Mouse (Mus musculus) small intestine, adult 2 months (tissue): ENCODE measurements around the gene Plgrkt. TPM values are rescaled to one million over a fixed set of nuclear protein-coding genes. Genes with fewer than 3 reads are reported as not detected.

Experiments
- H3K27ac ChIP-seq: fragments of 200-500 bp; 2 replicates; pipeline ENCODE4 v1.5.1; 2012; ENCODE audit warnings: low read depth, low read length, control low read depth, inconsistent platforms; ENCODE audit not compliant: insufficient read depth
- H3K27me3 ChIP-seq: fragments of 200-500 bp; 2 replicates; pipeline ENCODE4 v1.6.1; 2012; ENCODE audit warnings: mild to moderate bottlenecking, moderate library complexity, low read length, inconsistent platforms; ENCODE audit not compliant: control insufficient read depth, insufficient read depth
- H3K36me3 ChIP-seq: fragments of 200-500 bp; 2 replicates; pipeline ENCODE4 v1.6.1; 2012; ENCODE audit warnings: mild to moderate bottlenecking, low read length, control low read depth, inconsistent platforms; ENCODE audit not compliant: control insufficient read depth, insufficient read depth
- H3K4me1 ChIP-seq: fragments of 200-500 bp; 2 replicates; pipeline ENCODE4 v1.6.1; 2012; ENCODE audit warnings: low read length, inconsistent platforms, mixed read lengths; ENCODE audit not compliant: control insufficient read depth, insufficient read depth, insufficient read length
- H3K4me3 ChIP-seq: fragments of 200-500 bp; 2 replicates; pipeline ENCODE4 v1.5.1; 2012; ENCODE audit warnings: low read depth, mild to moderate bottlenecking, control low read depth, inconsistent platforms, low read length, moderate library complexity
- CTCF ChIP-seq: fragments of 200-500 bp; IDR thresholded peaks from 2 replicates; pipeline ENCODE4 v1.5.1; 2012; ENCODE audit warnings: low read depth, mild to moderate bottlenecking, control low read depth, inconsistent platforms, low read length, moderate library complexity, mixed read lengths; ENCODE audit not compliant: insufficient replicate concordance, insufficient read length; ENCODE audit errors: extremely low read depth
- POLR2A ChIP-seq: fragments of 200-500 bp; IDR thresholded peaks from 2 replicates; pipeline ENCODE4 v1.6.1; 2012; ENCODE audit warnings: low read depth, mild to moderate bottlenecking, control low read depth, inconsistent platforms, low read length, moderate library complexity
- WGBS: fragments of 180-500 bp; shearing (Covaris S2); methylation state at CpG from one replicate; pipeline ENCODE4 v1.1.7; 2018; 5-methylcytosine and 5-hydroxymethylcytosine counted together
- polyA plus RNA-seq: library from polyadenylated mRNA; depleted of rRNA; stranded (reverse); fragments of >200 nt; gene quantifications from 2 replicates; pipeline ENCODE4 v1.2.3, GENCODE M21; 2012

Gene Plgrkt
- polyA plus RNA-seq, 1 experiment = 25.6 TPM

GRCm38 (mm10) chr19:29365105-29365504 lies 2.1 kb downstream of the Plgrkt start:
- H3K36me3 ChIP-seq = no peaks in the 10 kb centered on the region
- 66% methylated on average over 3 of the region's 3 CpGs for WGBS
- H3K4me1 ChIP-seq = peaks cover 10% of the 10 kb centered on the region
- H3K27ac ChIP-seq = no peak overlapping the region
- no peaks in the 10 kb centered on the region for H3K27me3 ChIP-seq
- TF ChIP-seq POLR2A (no peak), CTCF (no peak)
- H3K4me3 ChIP-seq = no peak overlapping the region

GRCm38 (mm10) chr19:29364076-29364475 lies 3.1 kb downstream of the Plgrkt start:
- Histone ChIP-seq H3K27me3 (no peaks in the 10 kb centered on the region), H3K4me1 (peaks cover 11% of the 10 kb centered on the region), H3K27ac (0 out of 2 replicates have a peak overlapping the region, but pooled peaks have one; percentile 26), H3K4me3 (no peak overlapping the region), H3K36me3 (no peaks in the 10 kb centered on the region)
- 76% methylated on average over 5 of the region's 5 CpGs for WGBS
- no peak for TF ChIP-seq CTCF
- no peak for TF ChIP-seq POLR2A

- WGBS = 92% methylated on average over 7 of the region's 7 CpGs
- Histone ChIP-seq H3K27ac (no peak overlapping the region), H3K4me3 (no peak overlapping the region), H3K27me3 (no peaks in the 10 kb centered on the region), H3K36me3 (peaks cover 4% of the 10 kb centered on the region; the same call in 1 of the 2 replicates), H3K4me1 (peaks cover 8% of the 10 kb centered on the region)
- TF ChIP-seq CTCF (no peak), POLR2A (no peak)
These were observed 3.6 kb downstream of the Plgrkt start for GRCm38 (mm10) chr19:29363557-29363956.

GRCm38 (mm10) chr19:29362173-29362930 lies 4.8 kb downstream of the Plgrkt start:
- 21% methylated on average over 13 of the region's 13 CpGs for WGBS
- H3K27ac ChIP-seq = no peak overlapping the region
- TF ChIP-seq CTCF (no peak), POLR2A (no peak)
- peaks cover 7% of the 10 kb centered on the region; the same call in 1 of the 2 replicates for H3K36me3 ChIP-seq
- peak overlapping the region; percentile 66 for H3K4me3 ChIP-seq
- H3K27me3 ChIP-seq = no peaks in the 10 kb centered on the region
- peaks cover 7% of the 10 kb centered on the region for H3K4me1 ChIP-seq

GRCm38 (mm10) chr19:29361468-29362130 lies 5.6 kb downstream of the Plgrkt start:
- WGBS = 1% methylated on average over 33 of the region's 33 CpGs

GRCm38 (mm10) chr19:29360251-29360650 lies 6.9 kb downstream of the Plgrkt start:
- Histone ChIP-seq H3K36me3 (peaks cover 16% of the 10 kb centered on the region), H3K4me3 (peak overlapping the region; percentile 2; the same call in 1 of the 2 replicates), H3K4me1 (peaks cover 5% of the 10 kb centered on the region; the same call in 1 of the 2 replicates), H3K27me3 (no peaks in the 10 kb centered on the region), H3K27ac (peak overlapping the region; percentile 53; the same call in 1 of the 2 replicates)
- WGBS = 53% methylated on average over 5 of the region's 5 CpGs
- TF ChIP-seq CTCF (no peak), POLR2A (no peak)

More at GRCm38 (mm10) chr19:29361468-29362130, 5.6 kb downstream of the Plgrkt start:
- TF ChIP-seq POLR2A (peak; percentile 78), CTCF (no peak)
- H3K27me3 ChIP-seq = no peaks in the 10 kb centered on the region
- H3K27ac ChIP-seq = peak overlapping the region; percentile 73
- H3K4me1 ChIP-seq = peaks cover 6% of the 10 kb centered on the region
- H3K36me3 ChIP-seq = peaks cover 10% of the 10 kb centered on the region; the same call in 1 of the 2 replicates
- H3K4me3 ChIP-seq = peak overlapping the region; percentile 66

- WGBS = 86% methylated on average over 11 of the region's 11 CpGs
- H3K36me3 ChIP-seq = peaks cover 24% of the 10 kb centered on the region
- no peak overlapping the region for H3K4me3 ChIP-seq
- H3K27me3 ChIP-seq = no peaks in the 10 kb centered on the region
- H3K27ac ChIP-seq = no peak overlapping the region
- no peak for TF ChIP-seq POLR2A
- no peak for TF ChIP-seq CTCF
- H3K4me1 ChIP-seq = peaks cover 5% of the 10 kb centered on the region; the same call in 1 of the 2 replicates
These were observed 10.9 kb downstream of the Plgrkt start for GRCm38 (mm10) chr19:29356281-29356680.
